Mouse (Mus musculus) neural tube, embryonic 11.5 days (tissue): ENCODE data around the gene Glrx5. TPM values are rescaled to one million over a fixed set of nuclear protein-coding genes. Genes with fewer than 3 reads are reported as not detected.

Experiments
- ATAC-seq: fragments of 200-750 bp; cut with Nextera tagmentation; 2 replicates; pipeline ENCODE4 v1.8.0; 2017; ENCODE audit warnings: moderate number of reproducible peaks, mild to moderate bottlenecking, moderate TSS enrichment, moderate library complexity; ENCODE audit not compliant: insufficient read depth, low FRiP score, low TSS enrichment
- DNase-seq: peaks from one replicate; pipeline ENCODE4 v3.0.0-alpha.2; 2015; ENCODE audit warnings: low spot score
- H3K27ac ChIP-seq: fragments of 300-500 bp; sonication (generic); 2 replicates; pipeline ENCODE4 v1.5.1; 2014; ENCODE audit warnings: low read depth, mild to moderate bottlenecking, low read length
- H3K27me3 ChIP-seq: fragments of 300-500 bp; sonication (generic); 2 replicates; pipeline ENCODE4 v1.6.1; 2014; ENCODE audit warnings: mild to moderate bottlenecking, low read length, mixed read lengths; ENCODE audit not compliant: control insufficient read depth, insufficient read depth
- H3K36me3 ChIP-seq: fragments of 300-500 bp; sonication (generic); 2 replicates; pipeline ENCODE4 v1.6.1; 2014; ENCODE audit warnings: mild to moderate bottlenecking, low read length, moderate library complexity, mixed read lengths; ENCODE audit not compliant: control insufficient read depth, insufficient read depth
- H3K4me1 ChIP-seq: fragments of 300-500 bp; sonication (generic); 2 replicates; pipeline ENCODE4 v1.6.1; 2014; ENCODE audit warnings: low read length, mixed read lengths; ENCODE audit not compliant: control insufficient read depth, insufficient read depth
- H3K4me2 ChIP-seq: fragments of 300-500 bp; sonication (generic); 2 replicates; pipeline ENCODE4 v1.6.1; 2014; ENCODE audit warnings: low read depth, mild to moderate bottlenecking, moderate library complexity
- H3K4me3 ChIP-seq: fragments of 300-500 bp; sonication (generic); 2 replicates; pipeline ENCODE4 v1.5.1; 2014; ENCODE audit warnings: low read depth, low read length
- H3K9ac ChIP-seq: fragments of 300-500 bp; sonication (generic); 2 replicates; pipeline ENCODE4 v1.6.1; 2014; ENCODE audit warnings: mild to moderate bottlenecking, low read length
- H3K9me3 ChIP-seq: fragments of 300-500 bp; sonication (generic); 2 replicates; pipeline ENCODE4 v1.6.1; 2016; ENCODE audit warnings: low read length; ENCODE audit not compliant: control insufficient read depth
- WGBS: fragments of 180-500 bp; shearing (Covaris S2); extraction: QIAGEN DNeasy Blood & Tissue Kit; methylation state at CpG from one replicate; pipeline ENCODE4 v1.1.7; 2014; 5-methylcytosine and 5-hydroxymethylcytosine counted together
- microRNA-seq: library from miRNA; unstranded; fragments of <30 nt; microRNA quantifications from one replicate; pipeline ENCODE4, GENCODE M21; 2016
- polyA plus RNA-seq: library from polyadenylated mRNA; unstranded; fragments of >200 nt; fragmentation: Nextera tagmentation; extraction: Ambion mirVana; gene quantifications from 2 replicates; pipeline ENCODE4 v1.2.1, GENCODE M21; 2014

Glrx5 gene
- polyA plus RNA-seq, 1 experiment from 2014 or later, result 192 TPM

DNA sequence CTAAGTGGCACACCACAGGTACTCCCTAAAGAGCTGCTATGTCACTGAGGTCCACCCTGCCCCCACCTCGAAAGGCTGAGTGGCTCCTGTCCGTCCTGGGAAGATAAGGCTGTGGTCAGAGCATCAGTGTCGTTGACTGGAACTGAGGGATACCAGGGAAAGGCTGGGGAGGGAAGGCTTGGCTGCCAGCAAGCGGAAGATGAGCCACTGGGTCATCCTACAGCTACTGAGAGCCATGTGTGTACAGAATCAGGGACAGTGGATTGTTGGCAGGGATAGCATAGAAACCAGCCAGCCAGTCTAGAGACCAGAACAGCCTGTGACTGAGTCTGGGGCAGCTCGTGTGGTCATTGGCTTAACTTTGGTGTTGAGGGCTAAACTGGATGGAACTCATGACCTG lies 51.7 kb downstream of the Glrx5 start:
- H3K36me3 ChIP-seq, result no peaks in the 10 kb centered on the region
- no peak overlapping the region for H3K4me2 ChIP-seq
- no peaks in the 10 kb centered on the region for H3K9me3 ChIP-seq
- H3K4me3 ChIP-seq, result no peak overlapping the region
- no peak overlapping the region for H3K27ac ChIP-seq
- ATAC-seq (no peak), DNase-seq (no peak)
- H3K9ac ChIP-seq, result no peak overlapping the region
- no peaks in the 10 kb centered on the region for H3K4me1 ChIP-seq
- no peaks in the 10 kb centered on the region for H3K27me3 ChIP-seq
- 83% methylated on average over 5 of the region's 5 CpGs for WGBS

DNA sequence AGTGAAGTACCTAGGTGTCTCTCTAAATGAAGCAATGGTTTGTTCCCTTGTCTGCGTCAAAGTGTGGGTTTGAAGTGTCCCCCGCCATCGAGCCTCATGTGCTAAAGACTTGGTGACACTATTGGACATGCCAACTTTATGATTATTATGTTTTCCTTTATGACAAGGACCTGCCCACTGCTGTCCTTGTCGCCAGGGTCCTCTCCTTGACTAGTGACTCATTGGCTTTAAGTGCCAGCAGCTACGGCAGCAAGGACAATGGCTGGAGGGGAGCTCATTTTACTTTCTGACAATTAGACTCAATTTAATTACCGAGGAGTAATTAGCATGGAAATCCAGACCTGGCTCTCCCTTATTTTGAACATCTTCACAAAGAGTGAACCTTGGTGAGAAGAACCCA lies 52.3 kb downstream of the Glrx5 start:
- Histone ChIP-seq H3K4me1 (no peaks in the 10 kb centered on the region), H3K36me3 (no peaks in the 10 kb centered on the region), H3K4me2 (no peak overlapping the region), H3K27me3 (no peaks in the 10 kb centered on the region), H3K27ac (no peak overlapping the region), H3K9me3 (no peaks in the 10 kb centered on the region), H3K4me3 (no peak overlapping the region), H3K9ac (no peak overlapping the region)
- DNase-seq (no peak), ATAC-seq (no peak)
- 79% methylated on average over 6 of the region's 6 CpGs for WGBS

DNA sequence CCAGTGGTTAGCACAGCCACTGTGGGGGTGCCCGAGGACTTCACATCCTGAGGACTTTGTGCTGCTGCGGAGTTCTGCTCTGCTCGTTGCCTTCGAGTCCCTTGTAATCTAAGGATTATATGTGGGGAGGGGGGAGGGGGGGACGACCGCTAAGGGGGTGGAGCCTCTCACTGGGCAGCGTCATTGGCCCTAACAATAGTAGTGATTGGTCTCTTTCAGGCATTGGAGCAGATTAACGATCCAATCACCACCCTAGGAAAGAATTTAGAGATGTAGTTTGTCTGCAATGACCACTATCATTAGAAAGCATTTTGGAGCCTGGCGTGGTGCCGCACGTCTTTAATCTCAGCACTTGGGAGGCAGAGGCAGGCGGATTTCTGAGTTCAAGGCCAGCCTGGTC lies 52.8 kb downstream of the Glrx5 start:
- DNase-seq (no peak), ATAC-seq (no peak)
- Histone ChIP-seq H3K27me3 (no peaks in the 10 kb centered on the region), H3K9me3 (no peaks in the 10 kb centered on the region), H3K27ac (no peak overlapping the region), H3K9ac (no peak overlapping the region), H3K4me1 (no peaks in the 10 kb centered on the region), H3K36me3 (no peaks in the 10 kb centered on the region), H3K4me3 (no peak overlapping the region), H3K4me2 (no peak overlapping the region)
- 80% methylated on average over 12 of the region's 12 CpGs for WGBS

DNA sequence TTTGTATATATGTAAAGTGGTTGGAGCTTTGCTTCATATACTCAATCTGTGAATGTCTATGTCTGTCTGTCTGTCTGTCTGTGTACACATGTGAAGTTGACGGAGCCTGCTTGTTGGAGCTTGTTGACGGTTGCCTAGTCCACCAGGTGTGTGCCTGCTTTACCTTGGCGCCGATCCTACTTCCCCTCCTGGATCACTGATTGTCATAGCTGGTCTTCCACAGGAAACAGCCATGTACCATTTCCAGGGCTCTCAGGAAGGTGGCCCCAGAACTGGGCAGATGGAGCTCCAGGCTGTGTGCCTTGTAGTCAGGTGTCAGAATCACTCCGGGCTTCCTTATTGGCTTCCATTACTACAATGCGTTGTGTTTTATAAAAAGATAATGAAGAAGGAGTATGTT lies 54.3 kb downstream of the Glrx5 start:
- no peak overlapping the region for H3K4me2 ChIP-seq
- 96% methylated on average over 6 of the region's 6 CpGs for WGBS
- no peaks in the 10 kb centered on the region for H3K27me3 ChIP-seq
- no peak for ATAC-seq
- no peak overlapping the region for H3K4me3 ChIP-seq
- no peaks in the 10 kb centered on the region; the same call in 1 of the 2 replicates for H3K9me3 ChIP-seq
- no peaks in the 10 kb centered on the region for H3K4me1 ChIP-seq
- H3K36me3 ChIP-seq, result no peaks in the 10 kb centered on the region
- no peak overlapping the region for H3K9ac ChIP-seq
- no peak overlapping the region for H3K27ac ChIP-seq
- no peak for DNase-seq

DNA sequence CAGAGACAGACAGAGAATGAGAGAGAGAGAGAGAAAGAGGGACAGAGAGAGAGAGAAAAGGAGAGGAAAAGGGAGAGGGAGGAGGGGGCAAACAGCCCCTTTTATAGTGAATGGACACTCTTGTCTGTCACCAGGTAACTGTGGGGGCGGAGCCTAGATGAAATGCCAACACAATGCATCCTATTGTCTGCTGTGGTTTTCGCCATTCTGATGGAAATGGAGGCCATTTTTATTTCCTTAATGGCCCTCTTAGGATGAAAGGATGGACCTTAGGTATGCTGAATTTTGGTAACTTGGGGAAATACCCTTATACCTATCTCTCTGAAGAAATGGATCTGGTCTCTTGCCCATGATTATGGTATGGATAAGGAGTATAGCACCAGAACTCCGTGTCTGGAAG lies 54.9 kb downstream of the Glrx5 start:
- Histone ChIP-seq H3K27me3 (no peaks in the 10 kb centered on the region), H3K4me1 (no peaks in the 10 kb centered on the region), H3K4me3 (no peak overlapping the region), H3K36me3 (no peaks in the 10 kb centered on the region), H3K9me3 (no peaks in the 10 kb centered on the region; the same call in 1 of the 2 replicates), H3K27ac (no peak overlapping the region), H3K9ac (no peak overlapping the region), H3K4me2 (no peak overlapping the region)
- WGBS, result 79% methylated on average over 3 of the region's 3 CpGs
- ATAC-seq, result no peak
- no peak for DNase-seq

DNA sequence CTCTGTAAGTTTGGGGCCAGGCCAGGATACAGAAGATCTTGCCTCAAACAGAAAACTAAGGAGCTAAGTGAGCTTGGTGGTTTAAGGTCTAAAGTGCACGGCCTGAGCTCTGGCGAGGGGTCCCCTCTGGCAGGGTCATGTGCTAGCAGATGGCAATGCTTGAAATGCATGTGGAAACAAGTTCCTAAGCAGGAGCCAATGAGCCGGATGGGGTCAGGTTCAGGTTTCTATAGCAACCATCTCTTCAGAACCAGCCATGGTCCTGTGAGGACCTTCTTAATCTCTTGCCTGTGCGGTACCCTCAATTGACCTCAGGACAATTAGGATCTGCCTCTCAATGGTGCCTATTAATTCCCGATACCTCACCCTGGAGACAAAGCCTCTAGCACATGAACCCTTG lies 56.7 kb downstream of the Glrx5 start:
- Histone ChIP-seq H3K27ac (no peak overlapping the region), H3K9ac (no peak overlapping the region), H3K4me2 (no peak overlapping the region), H3K9me3 (no peaks in the 10 kb centered on the region; the same call in 1 of the 2 replicates), H3K36me3 (no peaks in the 10 kb centered on the region), H3K4me1 (peaks cover 2% of the 10 kb centered on the region), H3K4me3 (no peak overlapping the region), H3K27me3 (no peaks in the 10 kb centered on the region)
- 47% methylated on average over 5 of the region's 5 CpGs for WGBS
- no peak for DNase-seq
- ATAC-seq, result no peak

DNA sequence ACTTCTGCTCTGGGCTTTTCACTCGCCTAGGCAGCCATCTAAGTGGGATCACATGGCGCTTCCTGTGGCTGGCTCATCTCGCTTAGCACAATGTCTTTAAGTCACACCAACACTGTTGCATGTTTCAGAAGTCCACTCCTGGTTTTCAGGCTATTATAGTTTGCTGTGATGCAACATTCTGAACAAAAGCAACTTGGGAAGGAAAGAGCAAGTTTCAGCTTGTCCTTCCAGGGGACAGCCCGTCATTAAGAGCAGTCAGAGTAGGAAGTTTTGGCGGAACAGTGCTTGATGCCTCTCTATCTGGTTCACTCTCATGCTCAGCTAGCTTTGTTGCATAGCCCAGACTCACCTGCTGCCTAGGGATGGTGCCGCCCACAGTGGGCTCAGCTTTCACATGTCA lies 59.1 kb downstream of the Glrx5 start:
- H3K36me3 ChIP-seq, result no peaks in the 10 kb centered on the region
- WGBS, result 90% methylated on average over 6 of the region's 6 CpGs
- no peak overlapping the region for H3K4me2 ChIP-seq
- no peak for ATAC-seq
- H3K9me3 ChIP-seq, result no peaks in the 10 kb centered on the region; the same call in 1 of the 2 replicates
- H3K4me3 ChIP-seq, result no peak overlapping the region
- no peak for DNase-seq
- no peaks in the 10 kb centered on the region for H3K27me3 ChIP-seq
- peaks cover 2% of the 10 kb centered on the region for H3K4me1 ChIP-seq
- H3K27ac ChIP-seq, result no peak overlapping the region
- no peak overlapping the region for H3K9ac ChIP-seq

Small RNA genes lying within 50 kb of the gene (microRNA-seq; reads per million reads assigned to microRNA genes)
- 2.9 reads per million, percentile 4 among the genes with 10 or more reads in this experiment for gene Mir3069

Other genes starting within 250 kb of the Glrx5 start
- gene Clmn, start 167.6 kb upstream of the Glrx5 start, polyA plus RNA-seq, result 2.9 and 3.0 TPM in 2 replicates
- gene Syne3, start 22.9 kb upstream of the Glrx5 start, polyA plus RNA-seq, result 0.05 and 0.18 TPM in 2 replicates
- not detected in 2 replicates for gene Tcl1b2, start 113.3 kb downstream of the Glrx5 start, polyA plus RNA-seq
- gene Tcl1b1, start 127.0 kb downstream of the Glrx5 start, polyA plus RNA-seq, result not detected in 2 replicates
- not detected in 2 replicates for gene Tcl1b5, start 143.7 kb downstream of the Glrx5 start, polyA plus RNA-seq
- gene Tcl1b3, start 158.4 kb downstream of the Glrx5 start, polyA plus RNA-seq, result not detected in 2 replicates
- not detected in 2 replicates for gene Tcl1b4, start 169.3 kb downstream of the Glrx5 start, polyA plus RNA-seq
- not detected in 2 replicates for gene Tcl1, start 190.1 kb downstream of the Glrx5 start, polyA plus RNA-seq